Mouse (Mus musculus) telencephalon, adult 2 months (tissue): ENCODE measurements around the gene Sf3a2.

Experiments used
- DNase-seq: peaks from one replicate; pipeline ENCODE4 v3.0.0-alpha.2; 2011; ENCODE audit warnings: low read depth, low spot score

The Sf3a2 gene

DNA sequence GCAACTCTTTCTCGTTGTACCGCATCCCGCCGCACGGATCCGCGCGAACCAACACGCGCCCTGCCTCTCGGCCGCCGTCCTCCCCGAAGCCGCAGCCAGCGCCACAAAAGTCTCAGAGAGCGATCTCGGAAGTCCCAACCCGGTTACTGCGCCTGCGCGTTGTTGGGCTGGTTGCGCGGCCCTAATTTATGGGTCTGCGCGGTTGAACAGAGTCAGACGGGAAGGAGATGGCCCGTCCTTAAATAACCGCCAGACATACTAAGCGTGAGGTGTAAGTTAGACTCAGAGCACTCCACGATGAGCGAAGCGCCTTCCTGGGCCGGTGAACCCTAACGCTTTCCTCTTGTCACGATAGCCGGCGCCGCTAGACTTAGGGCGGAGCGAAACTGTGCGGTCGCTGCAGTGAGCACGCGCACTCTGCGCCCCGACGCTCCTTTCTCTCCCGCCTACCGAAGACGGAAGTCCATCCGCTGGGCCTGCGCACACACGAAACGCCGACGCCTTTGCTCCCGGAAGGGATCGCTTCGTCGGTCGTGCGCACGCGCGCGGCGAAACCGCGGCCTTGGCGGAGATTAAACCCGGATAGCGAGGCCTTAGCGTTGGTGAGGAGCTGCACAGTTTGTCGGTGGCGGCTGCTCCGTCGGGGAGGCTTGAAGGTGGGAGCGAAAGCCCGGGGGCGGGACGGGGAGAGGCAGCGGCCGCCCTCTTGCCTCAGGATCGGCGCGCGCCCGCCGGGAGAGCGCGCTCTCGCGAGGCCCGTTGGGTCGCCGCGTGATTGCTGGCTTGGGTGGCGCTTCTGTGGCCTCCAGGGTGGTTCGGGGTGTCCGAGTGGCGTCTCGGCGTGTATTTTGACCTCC is at the start of gene Sf3a2, which contains the start of gene Plekhj1:
Sf3a2 (plus strand) TSS at position 49 of the 857 bp plus-strand sequence.
Plekhj1 (minus strand) TSS at position 477 of the 857 bp plus-strand sequence.
- DNase-seq, result peak; percentile 99

DNA sequence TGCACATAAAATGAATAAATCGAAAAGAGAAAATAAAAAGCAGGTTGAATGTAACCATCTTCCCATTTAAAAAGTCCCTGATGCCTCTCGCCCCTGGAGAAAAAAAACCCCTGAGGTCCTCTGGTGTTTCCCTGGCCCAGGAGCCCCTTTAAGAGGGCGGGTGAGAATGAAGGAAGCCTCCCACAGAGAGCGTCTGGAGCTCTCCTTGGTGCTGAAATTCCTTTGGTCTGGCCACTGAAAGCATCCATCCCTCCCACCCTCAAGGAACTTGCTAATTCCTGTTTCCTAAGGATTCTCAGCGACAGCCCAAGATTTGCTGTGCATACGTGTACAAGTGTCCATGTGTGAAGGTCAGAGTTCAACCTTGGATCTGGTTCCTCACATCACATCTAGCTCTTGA is 49.4 kb upstream of the Sf3a2 start:
- no peak for DNase-seq

DNA sequence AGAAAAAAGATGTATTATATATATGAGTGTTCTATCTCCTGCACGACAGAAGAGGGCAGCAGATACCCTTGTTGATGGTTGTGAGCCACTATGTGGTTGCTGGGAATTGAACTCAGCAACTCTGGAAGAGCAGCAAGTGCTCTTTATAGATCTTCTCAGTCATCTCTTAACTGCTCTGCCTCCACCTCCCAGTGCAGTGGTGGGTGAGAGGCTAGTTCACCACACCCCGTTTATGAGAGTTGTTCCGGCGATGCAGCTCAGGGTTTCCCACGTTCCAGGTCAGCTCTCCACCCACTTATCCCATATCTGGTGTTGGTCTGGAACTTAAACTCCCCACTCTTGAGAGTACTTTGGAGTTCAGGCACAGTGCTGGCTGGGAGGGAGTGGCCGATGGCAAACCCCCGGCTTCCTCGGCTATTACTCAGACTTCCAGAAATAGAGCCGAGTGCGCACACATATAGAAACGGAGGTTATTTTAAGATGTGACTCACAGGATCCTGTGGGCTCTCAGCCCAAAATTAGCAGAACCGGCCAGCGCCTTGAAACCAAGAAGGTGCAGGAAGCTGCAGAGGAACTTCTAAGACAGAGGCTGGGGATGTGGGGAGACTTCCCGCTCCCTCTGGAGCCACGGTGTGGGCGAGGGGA is 46.7 kb upstream of the Sf3a2 start:
- DNase-seq, result peak; percentile 87

- no peak for DNase-seq
Observed at GRCm38 (mm10) chr10:80752079-80752625, 45.8 kb upstream of the Sf3a2 start.

GRCm38 (mm10) chr10:80754594-80755290 is 43.3 kb upstream of the Sf3a2 start, which contains the start of gene Dot1l:
Gene Dot1l (plus strand): TSS chr10:80755206.
- peak; percentile 91 for DNase-seq

- DNase-seq, result no peak
Observed at GRCm38 (mm10) chr10:80755291-80756015, 42.5 kb upstream of the Sf3a2 start.

GRCm38 (mm10) chr10:80756099-80756498 is 41.9 kb upstream of the Sf3a2 start:
- no peak for DNase-seq

DNA sequence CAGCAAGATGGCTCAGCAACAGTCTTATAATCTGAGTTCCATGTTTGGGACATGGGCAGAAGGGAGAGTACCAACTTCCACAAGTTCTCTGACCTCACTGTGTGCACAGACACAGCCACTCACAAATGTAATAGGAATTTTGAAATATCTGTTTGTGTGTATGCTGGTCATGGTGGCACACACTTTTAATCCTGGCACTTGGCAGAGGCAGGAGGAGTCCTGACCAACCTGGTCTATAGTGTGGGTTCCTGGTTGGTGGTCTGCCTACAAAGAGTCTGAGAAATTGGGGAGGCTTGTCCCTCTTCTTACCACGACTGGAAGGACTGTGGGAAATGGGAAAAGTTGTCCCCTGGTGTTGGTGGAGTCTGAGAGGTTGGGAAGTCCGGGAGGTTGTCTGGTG is 41.5 kb upstream of the Sf3a2 start:
- DNase-seq, result no peak

DNA sequence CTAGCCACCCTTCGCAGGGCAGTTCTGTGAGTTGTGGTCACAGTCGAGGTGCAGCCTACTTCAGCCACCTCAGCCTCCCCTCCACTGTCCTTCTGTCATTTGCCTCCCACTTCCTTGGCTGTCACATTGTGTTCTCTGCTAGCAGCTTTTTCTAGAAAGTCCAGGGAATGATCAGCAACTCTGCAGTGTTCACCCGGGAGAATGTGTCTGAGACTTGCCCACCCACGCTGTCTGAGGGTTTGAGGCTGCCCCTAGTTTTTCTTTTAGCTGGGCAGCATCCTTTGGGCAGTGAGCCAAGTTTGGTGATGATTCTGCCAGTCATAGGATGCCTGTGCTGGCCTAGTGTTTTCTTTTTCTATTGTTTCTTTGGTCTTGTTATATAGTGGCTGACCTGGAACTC is 41.0 kb upstream of the Sf3a2 start:
- DNase-seq, result no peak

GRCm38 (mm10) chr10:80757717-80758116 is 40.3 kb upstream of the Sf3a2 start:
- DNase-seq, result no peak

DNA sequence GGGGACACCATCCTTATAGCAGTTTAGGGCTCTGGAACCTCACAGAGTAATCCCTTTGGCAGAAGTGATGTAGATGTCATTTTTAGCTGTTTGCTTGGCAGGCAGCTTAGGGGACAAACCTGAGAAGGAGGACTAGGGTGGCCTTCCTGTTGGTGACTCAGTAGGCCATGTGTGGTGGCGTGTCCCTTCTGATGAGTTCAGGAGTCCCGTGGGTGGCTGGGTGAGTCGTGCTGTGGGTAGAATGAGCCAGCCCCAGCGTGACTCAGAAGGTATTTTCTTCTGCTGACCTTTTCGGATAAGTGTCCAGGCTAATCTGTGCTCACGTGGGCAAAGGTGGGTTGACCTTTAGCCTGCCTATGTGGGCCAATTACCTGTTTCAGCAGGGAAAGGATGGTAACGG is 39.3 kb upstream of the Sf3a2 start:
- DNase-seq, result no peak

GRCm38 (mm10) chr10:80760596-80761524 is 37.1 kb upstream of the Sf3a2 start:
- DNase-seq, result no peak

DNA sequence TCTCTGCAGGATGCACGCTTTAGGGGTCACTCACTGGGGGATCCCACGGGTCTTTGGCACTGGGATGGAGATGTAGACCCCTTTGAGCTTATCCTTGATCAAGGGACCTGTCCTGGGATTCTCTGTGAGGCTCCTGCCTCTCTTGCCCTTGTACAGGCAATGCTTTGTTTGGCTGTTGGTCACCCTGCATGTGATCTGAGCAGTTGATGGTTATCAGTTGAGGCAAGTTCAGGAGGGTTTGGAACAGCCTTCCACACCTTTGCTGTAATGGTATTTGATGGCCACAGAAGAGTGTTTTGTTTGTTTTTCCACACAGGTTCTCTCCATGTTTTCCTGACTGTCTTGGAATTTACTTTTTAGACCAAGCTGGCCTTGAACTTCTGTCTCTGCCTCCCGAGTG is 36.2 kb upstream of the Sf3a2 start:
- DNase-seq, result no peak

DNA sequence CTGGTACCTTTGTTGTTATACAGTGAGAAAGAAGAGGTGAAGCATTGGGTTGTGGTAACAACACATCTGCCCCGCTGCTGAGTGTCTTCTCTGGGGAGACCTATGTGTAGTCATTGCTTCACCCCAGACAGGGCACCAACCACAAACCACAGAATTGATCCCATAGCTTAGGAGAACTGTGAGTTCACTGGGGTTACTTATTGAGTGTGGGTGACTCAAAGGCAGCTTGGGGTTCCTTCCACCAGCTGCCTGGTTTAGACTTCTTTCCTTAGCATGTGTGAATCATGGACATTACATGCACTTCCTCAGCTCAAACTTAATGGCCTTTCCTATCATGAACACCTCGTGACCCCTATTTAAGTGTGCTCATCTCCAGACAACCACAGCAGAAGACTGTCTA is 34.5 kb upstream of the Sf3a2 start:
- no peak for DNase-seq

- no peak for DNase-seq
Observed at GRCm38 (mm10) chr10:80765746-80766145, 32.3 kb upstream of the Sf3a2 start.

GRCm38 (mm10) chr10:80766161-80766815 is 31.7 kb upstream of the Sf3a2 start:
- no peak for DNase-seq

GRCm38 (mm10) chr10:80768365-80768764 is 29.6 kb upstream of the Sf3a2 start:
- DNase-seq, result no peak

DNA sequence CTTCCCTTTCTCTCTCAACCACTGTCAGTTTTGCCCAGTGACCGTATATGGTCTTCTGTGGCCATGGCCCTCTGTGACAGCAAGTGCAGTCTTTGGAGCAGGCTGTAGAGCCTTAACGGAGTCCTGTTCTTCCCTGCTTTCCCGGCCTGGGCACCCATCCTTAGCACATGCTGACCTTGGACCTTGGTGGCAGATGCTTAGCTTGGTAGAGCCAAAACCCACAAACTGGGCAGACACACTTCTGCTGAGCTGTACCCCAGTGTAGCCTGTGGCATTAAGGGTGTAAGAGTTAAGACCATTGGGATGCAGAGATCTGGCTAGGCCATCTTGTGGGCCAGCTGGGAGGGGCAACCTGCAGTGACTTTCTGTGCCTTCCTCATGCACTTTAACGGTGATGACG is 24.2 kb upstream of the Sf3a2 start:
- DNase-seq, result no peak

- DNase-seq, result peak; percentile 96
Observed at GRCm38 (mm10) chr10:80774549-80774948, 23.4 kb upstream of the Sf3a2 start.

- no peak for DNase-seq
Observed at GRCm38 (mm10) chr10:80774981-80775380, 23.0 kb upstream of the Sf3a2 start.
